Mouse (Mus musculus) adrenal gland, postnatal 14 days (tissue): ENCODE data around the gene Vmn1r157. TPM values are rescaled to one million over a fixed set of nuclear protein-coding genes. Genes with fewer than 3 reads are reported as not detected.
"Not testable (repeated sequence)": the region's sequence is repeated elsewhere in the genome, so short reads cannot be mapped to it uniquely, and the experiment has no call there.

Source experiments
- DNase-seq: peaks from one replicate; pipeline ENCODE4 v3.0.0; 2021; ENCODE audit warnings: mixed read lengths
- long read RNA-seq, 2 experiments: library from polyadenylated mRNA; stranded (forward); transcript quantifications; one replicate each; pipeline ENCODE4 v2.0.0; 2021
- total RNA-seq: library from RNA; stranded (reverse); gene quantifications from 2 replicates; pipeline ENCODE4 v1.2.3, GENCODE M21; 2021

The Vmn1r157 gene
- not detected in 2 replicates for total RNA-seq
- long read RNA-seq, experiment 1: 0 reads
- long read RNA-seq, experiment 2: 0 reads

DNA sequence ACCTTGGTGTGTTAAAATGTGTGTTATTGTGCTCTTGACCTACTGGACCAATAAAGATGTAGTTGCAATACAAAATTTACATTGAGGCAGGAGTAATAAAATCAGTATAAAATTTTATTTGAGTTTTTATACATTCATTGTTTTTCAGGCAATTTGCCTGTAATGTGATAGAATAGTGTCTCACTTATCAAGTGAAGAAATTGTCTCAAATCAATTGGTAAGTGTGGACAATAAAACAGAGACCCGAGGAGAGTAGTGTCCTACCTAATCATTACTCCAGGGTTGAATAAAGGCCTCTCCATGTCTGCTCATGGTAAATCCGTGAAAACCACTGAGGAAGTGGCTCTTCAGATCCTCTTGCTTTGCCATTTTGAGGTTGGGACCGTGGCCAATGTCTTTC, at the start of gene Vmn1r157:
Gene Vmn1r157 (plus strand): TSS at position 301 of the 400 bp plus-strand sequence.
- not testable (repeated sequence) for DNase-seq

DNA sequence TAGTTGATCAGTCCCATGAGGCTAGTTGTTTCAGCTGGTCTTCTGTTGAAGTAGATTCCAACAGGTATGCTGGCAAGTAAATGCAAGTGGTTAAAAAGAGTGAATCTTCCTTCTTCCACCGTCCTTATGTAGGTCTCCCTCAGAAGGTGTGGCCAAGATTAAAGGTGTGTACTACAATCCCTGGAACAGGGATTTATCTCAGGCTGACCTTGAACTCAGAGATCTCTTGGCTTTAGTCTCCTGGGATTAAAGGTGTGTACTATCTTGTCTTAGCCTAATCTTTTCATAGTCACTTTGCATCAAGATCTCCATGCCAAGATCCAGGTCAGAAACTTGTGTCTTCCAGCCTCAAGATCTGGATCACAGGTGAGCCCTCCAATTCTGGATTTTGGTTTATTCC, 41.9 kb upstream of the Vmn1r157 start, which contains the start of gene Gm4567:
Gene Gm4567 (minus strand): TSS at position 101 of the 400 bp plus-strand sequence.
- DNase-seq: not testable (repeated sequence)

DNA sequence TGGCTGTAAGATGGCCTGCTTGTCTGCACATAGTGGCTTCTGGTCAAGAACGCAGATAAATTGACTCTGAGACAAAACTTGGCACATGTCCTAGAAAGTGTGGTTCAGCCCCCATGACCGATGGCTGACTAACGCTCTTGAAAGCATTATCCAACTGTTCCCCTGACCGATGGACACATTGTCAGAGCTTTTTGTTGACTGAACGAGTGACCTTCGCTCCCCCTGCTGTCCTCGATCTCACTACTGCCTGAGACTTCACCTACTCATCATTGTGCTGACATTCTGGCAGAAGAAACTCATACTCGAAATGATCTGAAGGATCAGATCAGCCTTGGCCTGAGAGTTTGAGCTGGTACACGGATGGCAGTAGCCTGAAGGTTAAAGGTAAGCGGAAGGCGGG, 14.5 kb downstream of the Vmn1r157 start:
- DNase-seq: not testable (repeated sequence)

DNA sequence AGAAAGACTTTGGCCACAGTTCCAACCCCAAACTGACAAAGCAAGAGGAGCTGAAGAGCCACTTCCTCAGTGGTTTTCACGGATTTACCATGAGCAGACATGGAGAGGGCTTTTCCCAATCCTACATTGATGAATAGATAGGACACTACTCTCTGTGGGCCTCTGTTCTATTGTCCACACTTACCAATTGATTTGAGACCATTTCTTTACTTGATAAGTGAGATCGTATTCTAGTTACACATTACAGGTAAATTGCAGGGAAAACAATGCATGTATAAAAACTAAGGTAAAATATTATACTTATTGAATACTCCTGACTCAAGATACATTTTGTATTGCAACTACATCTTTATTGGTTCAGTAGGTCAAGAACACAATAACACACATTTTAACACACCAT, 29.2 kb downstream of the Vmn1r157 start, which contains the start of gene Vmn1r158:
Gene Vmn1r158 (minus strand): TSS at position 101 of the 400 bp plus-strand sequence.
- not testable (repeated sequence) for DNase-seq

Other genes starting within 250 kb of the Vmn1r157 start
- not detected in 2 replicates for gene Vmn1r152, start 238.7 kb upstream of the Vmn1r157 start, total RNA-seq
- gene Gm8677, start 226.8 kb upstream of the Vmn1r157 start, total RNA-seq: not detected in 2 replicates
- gene Gm4201, start 196.4 kb upstream of the Vmn1r157 start, total RNA-seq: not detected in 2 replicates
- gene Gm4565, start 173.6 kb upstream of the Vmn1r157 start, total RNA-seq: not detected in 2 replicates
- gene Vmn1r155, start 103.7 kb upstream of the Vmn1r157 start, total RNA-seq: not detected in 2 replicates
- gene Gm8693, start 69.4 kb upstream of the Vmn1r157 start, total RNA-seq: not detected in 2 replicates
- gene Gm4567, start 42.0 kb upstream of the Vmn1r157 start, total RNA-seq: not detected in 2 replicates
- not detected in 2 replicates for gene Vmn1r158, start 29.1 kb downstream of the Vmn1r157 start, total RNA-seq
- not detected in 2 replicates for gene Vmn1r159, start 81.9 kb downstream of the Vmn1r157 start, total RNA-seq
- gene Vmn1r160, start 109.5 kb downstream of the Vmn1r157 start, total RNA-seq: not detected in 2 replicates
- not detected in 2 replicates for gene Gm4214, start 223.0 kb downstream of the Vmn1r157 start, total RNA-seq